Comparison of ENCODE assay signal across 8 mouse cellular contexts in the genomic region with DNA sequence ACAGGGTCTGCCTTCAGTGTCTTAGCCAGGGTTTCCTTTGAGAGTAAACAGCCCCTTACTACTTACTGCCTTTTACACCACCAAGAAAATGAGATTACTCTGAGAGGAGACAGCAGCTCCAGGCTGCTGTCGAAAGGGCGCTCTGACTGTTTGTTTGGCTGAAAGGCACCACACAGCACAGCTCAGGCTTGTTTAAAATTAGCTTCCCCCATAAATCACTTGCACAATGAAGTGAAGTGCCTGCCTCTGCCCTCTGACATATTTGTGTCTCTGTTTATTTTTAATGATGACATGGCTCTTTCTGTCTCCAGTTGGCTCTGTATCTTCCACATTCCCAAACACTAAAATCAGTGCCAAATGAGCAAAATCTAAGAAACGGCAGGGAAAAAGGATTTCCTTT.
DNase-seq lines count a peak whose midpoint lies in the region; ATAC-seq lines count a peak whose summit lies in the region.
"Had no signal": no experiment of that assay in that cellular context is flagged by ENCODE, and none has a peak within 500 bp of the region (broad histone marks: within the 10 kb centered on the region; RNA-seq: fewer than 3 reads in every experiment).

No protein-coding gene starts in this region.

- no peaks in the 10 kb centered on the region for H3K27me3 ChIP-seq in midbrain, embryonic 15.5 days (replicated peaks)
- H3K27me3 ChIP-seq in midbrain, embryonic 10.5 days (ENCODE audit: low read depth, poor library complexity, severe bottlenecking), result no peaks in the 10 kb centered on the region
- no peaks in the 10 kb centered on the region for H3K27me3 ChIP-seq in heart, embryonic 12.5 days (replicated peaks)
- H3K27me3 ChIP-seq in stomach, embryonic 15.5 days (replicated peaks), result no peaks in the 10 kb centered on the region
- no peaks in the 10 kb centered on the region for H3K27me3 ChIP-seq in forebrain, embryonic 16.5 days (replicated peaks; ENCODE audit: control insufficient read depth, insufficient read depth, low read length)

- no peak for ATAC-seq in midbrain, embryonic 15.5 days (replicated peaks)
- ATAC-seq in heart, embryonic 12.5 days (ENCODE audit: insufficient number of reproducible peaks, low FRiP score), result no peak
- no peak; the same call in 1 of the 2 replicates for ATAC-seq in stomach, embryonic 15.5 days (ENCODE audit: insufficient read depth, low FRiP score, low read depth)
- no peak for ATAC-seq in forebrain, embryonic 16.5 days

- H3K36me3 ChIP-seq in midbrain, embryonic 15.5 days (replicated peaks), result no peaks in the 10 kb centered on the region
- no peaks in the 10 kb centered on the region for H3K36me3 ChIP-seq in midbrain, embryonic 10.5 days
- H3K36me3 ChIP-seq in heart, embryonic 12.5 days, result no peaks in the 10 kb centered on the region
- H3K36me3 ChIP-seq in stomach, embryonic 15.5 days, result no peaks in the 10 kb centered on the region
- H3K36me3 ChIP-seq in forebrain, embryonic 16.5 days (ENCODE audit: control insufficient read depth, insufficient read depth), result no peaks in the 10 kb centered on the region

- H3K9ac ChIP-seq in midbrain, embryonic 15.5 days, result no peak overlapping the region
- H3K9ac ChIP-seq in heart, embryonic 12.5 days, result no peak overlapping the region
- no peak overlapping the region for H3K9ac ChIP-seq in stomach, embryonic 15.5 days
- no peak overlapping the region for H3K9ac ChIP-seq in forebrain, embryonic 16.5 days (replicated peaks; ENCODE audit: low read depth, low read length)

- no peak overlapping the region for H3K4me2 ChIP-seq in midbrain, embryonic 15.5 days
- no peak overlapping the region for H3K4me2 ChIP-seq in heart, embryonic 12.5 days
- no peak overlapping the region for H3K4me2 ChIP-seq in stomach, embryonic 15.5 days
- H3K4me2 ChIP-seq in forebrain, embryonic 16.5 days (ENCODE audit: low read length), result no peak overlapping the region

- H3K9me3 ChIP-seq in midbrain, embryonic 15.5 days, result no peaks in the 10 kb centered on the region
- H3K9me3 ChIP-seq in midbrain, embryonic 10.5 days (replicated peaks), result no peaks in the 10 kb centered on the region
- no peaks in the 10 kb centered on the region for H3K9me3 ChIP-seq in heart, embryonic 12.5 days (replicated peaks)
- no peaks in the 10 kb centered on the region for H3K9me3 ChIP-seq in stomach, embryonic 15.5 days
- H3K9me3 ChIP-seq in forebrain, embryonic 16.5 days (ENCODE audit: control insufficient read depth, low read length), result no peaks in the 10 kb centered on the region

- 43% methylated on average over 3 of the region's 3 CpGs for WGBS in midbrain, embryonic 15.5 days
- WGBS in midbrain, embryonic 10.5 days, result 55% methylated on average over 3 of the region's 3 CpGs
- WGBS in heart, embryonic 12.5 days, result 20% methylated on average over 3 of the region's 3 CpGs
- 13% methylated on average over 3 of the region's 3 CpGs for WGBS in stomach, embryonic 15.5 days
- WGBS in forebrain, embryonic 16.5 days, result 37% methylated on average over 3 of the region's 3 CpGs

- H3K4me3 ChIP-seq in midbrain, embryonic 15.5 days, result no peak overlapping the region
- H3K4me3 ChIP-seq in midbrain, embryonic 10.5 days, result no peak overlapping the region
- H3K4me3 ChIP-seq in heart, embryonic 12.5 days, result no peak overlapping the region
- no peak overlapping the region for H3K4me3 ChIP-seq in stomach, embryonic 15.5 days (replicated peaks)
- no peak overlapping the region for H3K4me3 ChIP-seq in forebrain, embryonic 16.5 days (replicated peaks; ENCODE audit: low read length)

- DNase-seq in midbrain, embryonic 10.5 days (ENCODE audit: low spot score), result no peak
- DNase-seq in kidney, postnatal 36 days, result peak; percentile 33 to 63
- DNase-seq in urinary bladder, postnatal 25 days (ENCODE audit: low spot score), result no peak
- DNase-seq: thymus, postnatal 4 days had no signal

- 0 out of 2 replicates have a peak overlapping the region, but pooled peaks have one; percentile 5 for H3K27ac ChIP-seq in midbrain, embryonic 15.5 days
- no peak overlapping the region for H3K27ac ChIP-seq in midbrain, embryonic 10.5 days (replicated peaks)
- H3K27ac ChIP-seq in heart, embryonic 12.5 days (ENCODE audit: poor library complexity, severe bottlenecking), result peak overlapping the region; percentile 67
- H3K27ac ChIP-seq in stomach, embryonic 15.5 days, result peak overlapping the region; percentile 31; the same call in 1 of the 2 replicates
- no peak overlapping the region for H3K27ac ChIP-seq in forebrain, embryonic 16.5 days (ENCODE audit: low read length)

- no peaks in the 10 kb centered on the region for H3K4me1 ChIP-seq in midbrain, embryonic 15.5 days
- H3K4me1 ChIP-seq in midbrain, embryonic 10.5 days, result no peaks in the 10 kb centered on the region
- H3K4me1 ChIP-seq in heart, embryonic 12.5 days (replicated peaks), result peaks cover 38% of the 10 kb centered on the region
- peaks cover 6% of the 10 kb centered on the region; the same call in 1 of the 2 replicates for H3K4me1 ChIP-seq in stomach, embryonic 15.5 days
- H3K4me1 ChIP-seq in forebrain, embryonic 16.5 days (replicated peaks; ENCODE audit: control insufficient read depth, insufficient read depth, low read length), result no peaks in the 10 kb centered on the region; the same call in 1 of the 2 replicates

Comparison
In these comparisons a context has a peak if more than half of its experiments do, and no peak if none do; other contexts are left out.
1. H3K27ac ChIP-seq: peak in midbrain, embryonic 15.5 days (single experiment), heart, embryonic 12.5 days (single experiment) and stomach, embryonic 15.5 days (single experiment); none in midbrain, embryonic 10.5 days (single experiment) and forebrain, embryonic 16.5 days (single experiment).
2. DNase-seq: peak in kidney, postnatal 36 days (2 of 2); none in midbrain, embryonic 10.5 days (single experiment) and urinary bladder, postnatal 25 days (single experiment).